Mouse (Mus musculus) lung, adult 2 months (tissue): ENCODE results near the gene Acta1.

Source experiments
- CTCF ChIP-seq: fragments of 200-500 bp; IDR thresholded peaks from 2 replicates; pipeline ENCODE4 v1.5.1; 2011; ENCODE audit warnings: mild to moderate bottlenecking, low read length, control low read depth; ENCODE audit not compliant: insufficient read depth
- POLR2A ChIP-seq: fragments of 200-500 bp; IDR thresholded peaks from 2 replicates; pipeline ENCODE4 v1.6.1; 2011; ENCODE audit warnings: low read depth, mild to moderate bottlenecking, control low read depth, low read length, borderline replicate concordance; ENCODE audit errors: extremely low read depth

DNA sequence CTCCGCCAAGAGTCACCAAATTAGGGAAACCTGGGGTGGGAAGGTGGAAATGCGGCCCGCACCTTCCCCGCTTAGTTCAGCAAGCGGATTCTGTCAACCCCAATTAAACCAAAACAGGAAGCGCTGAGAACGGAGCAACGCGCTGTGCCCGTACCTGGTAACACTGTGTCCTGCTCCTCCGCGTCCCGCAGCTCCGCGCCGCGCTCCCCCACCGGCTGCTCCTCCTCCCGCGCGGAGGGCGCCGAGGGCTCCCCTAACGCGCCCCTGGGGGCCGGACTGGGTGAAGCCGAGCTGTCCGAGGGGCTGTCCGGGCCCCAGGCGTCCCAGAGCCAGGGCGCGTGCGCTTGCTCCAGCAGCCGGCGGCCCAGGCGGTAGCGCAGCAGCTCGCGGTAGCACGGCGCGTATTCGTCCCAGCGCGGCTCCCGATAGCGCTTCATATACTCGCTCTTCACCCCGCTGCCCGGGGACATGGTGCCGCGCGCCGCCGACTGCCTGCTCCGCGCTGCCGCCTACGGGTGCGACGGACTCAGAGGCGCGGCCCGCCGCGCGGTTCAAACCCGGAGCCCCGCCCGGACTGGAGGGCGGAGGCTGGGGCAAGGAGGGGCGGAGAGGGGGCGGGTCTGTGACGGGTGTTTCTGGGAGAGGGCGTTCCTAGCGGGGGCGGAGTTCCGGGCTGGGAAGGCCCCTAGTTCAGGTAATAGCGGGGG, 35.5 kb downstream of the Acta1 start:
- TF ChIP-seq CTCF = no peak
- no peak for TF ChIP-seq POLR2A
